Mouse (Mus musculus) C2C12 (cell line): ENCODE data around the gene 4930503B20Rik. TPM values are rescaled to one million over a fixed set of nuclear protein-coding genes. Genes with fewer than 3 reads are reported as not detected.
A peak's percentile ranks its signal among the peaks of the same experiment; 100 is the strongest.

Experiments used
- H3K27me3 ChIP-seq: one replicate; pipeline ENCODE4 v1.6.1; 2011; ENCODE audit not compliant: control insufficient read depth, insufficient read depth, insufficient read length
- H3K36me3 ChIP-seq: one replicate; pipeline ENCODE4 v1.6.1; 2011; ENCODE audit not compliant: control insufficient read depth, insufficient read depth
- H3K4me3 ChIP-seq: one replicate; pipeline ENCODE4 v1.5.1; 2011; ENCODE audit warnings: mild to moderate bottlenecking, control low read depth; ENCODE audit not compliant: poor library complexity, insufficient read depth, severe bottlenecking
- H3K79me2 ChIP-seq: one replicate; pipeline ENCODE4 v1.6.1; 2011; ENCODE audit not compliant: control insufficient read depth, insufficient read depth
- H3K79me3 ChIP-seq: one replicate; pipeline ENCODE4 v1.6.1; 2011; ENCODE audit warnings: low read depth, control low read depth
- H3ac ChIP-seq: one replicate; pipeline ENCODE3; 2011; ENCODE audit warnings: low read depth; ENCODE audit not compliant: control insufficient read depth, insufficient read length
- CEBPB ChIP-seq: IDR thresholded peaks from one replicate; pipeline ENCODE4 v1.6.1; 2011; ENCODE audit warnings: low read depth, mild to moderate bottlenecking, control low read depth, moderate library complexity
- CTCF ChIP-seq: IDR thresholded peaks from one replicate; pipeline ENCODE4 v1.5.1; 2011; ENCODE audit not compliant: control insufficient read depth, insufficient read depth, insufficient read length
- FOSL1 ChIP-seq: IDR thresholded peaks from one replicate; pipeline ENCODE4 v1.8.0; 2011; ENCODE audit warnings: mild to moderate bottlenecking, low read length; ENCODE audit not compliant: poor library complexity, insufficient read depth, severe bottlenecking
- MAX ChIP-seq: IDR thresholded peaks from one replicate; pipeline ENCODE4 v1.6.1; 2011; ENCODE audit warnings: mild to moderate bottlenecking, control low read depth
- MYOD1 ChIP-seq: IDR thresholded peaks from one replicate; pipeline ENCODE4 v1.6.1; 2011; ENCODE audit warnings: low read depth; ENCODE audit not compliant: control insufficient read depth, insufficient read length
- MYOG ChIP-seq: IDR thresholded peaks from one replicate; pipeline ENCODE4 v1.6.1; 2011; ENCODE audit not compliant: control insufficient read depth, insufficient read length; ENCODE audit errors: extremely low read depth
- USF1 ChIP-seq: IDR thresholded peaks from one replicate; pipeline ENCODE4 v1.6.1; 2011; ENCODE audit warnings: low read depth, mild to moderate bottlenecking, control low read depth, moderate library complexity
- polyA plus RNA-seq: library from polyadenylated mRNA; unstranded; fragments of >200 nt; fragmentation: generic; extraction: Trizol; gene quantifications from one replicate; pipeline ENCODE4 v1.2.1, GENCODE M21; 2012; ENCODE audit warnings: missing spikeins

Gene 4930503B20Rik
- polyA plus RNA-seq, 1 experiment, result not detected

DNA sequence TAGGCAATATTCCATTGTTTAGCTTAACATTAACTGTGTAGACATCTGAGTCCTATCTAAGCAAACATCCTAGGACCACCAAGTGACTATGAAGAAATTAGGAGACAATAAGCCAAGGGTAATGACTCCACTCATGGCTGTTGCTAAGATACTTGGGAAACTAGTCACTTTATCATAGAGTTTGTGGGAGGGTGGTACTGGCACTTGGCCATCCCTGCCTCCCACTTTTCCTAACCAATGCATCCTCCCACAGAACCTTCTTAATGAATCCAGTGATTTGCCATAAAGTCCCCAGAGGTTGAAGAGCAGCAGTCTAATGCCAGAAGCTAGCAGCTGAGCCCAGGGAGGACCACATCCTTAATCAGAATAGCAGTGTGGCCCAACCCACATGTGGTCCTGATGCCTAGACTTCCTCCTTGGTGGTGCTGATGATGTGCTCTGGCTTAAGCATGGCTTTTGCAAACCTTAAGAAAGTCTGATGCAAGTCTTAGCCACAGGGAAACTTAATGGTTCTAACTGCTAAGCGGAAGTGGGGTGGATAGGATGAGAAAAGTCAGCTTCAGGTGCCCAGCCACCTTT lies 7.0 kb upstream of the 4930503B20Rik start:
- H3K79me2 ChIP-seq, result no peaks in the 10 kb centered on the region
- no peak overlapping the region for H3ac ChIP-seq
- no peaks in the 10 kb centered on the region for H3K36me3 ChIP-seq
- no peaks in the 10 kb centered on the region for H3K27me3 ChIP-seq
- no peaks in the 10 kb centered on the region for H3K79me3 ChIP-seq
- TF ChIP-seq USF1, result no peak
- TF ChIP-seq MYOG, result no peak
- TF ChIP-seq CTCF, result no peak
- TF ChIP-seq MYOD1, result no peak
- no peak for TF ChIP-seq CEBPB
- TF ChIP-seq MAX, result no peak
- TF ChIP-seq FOSL1, result no peak
- no peak overlapping the region for H3K4me3 ChIP-seq

DNA sequence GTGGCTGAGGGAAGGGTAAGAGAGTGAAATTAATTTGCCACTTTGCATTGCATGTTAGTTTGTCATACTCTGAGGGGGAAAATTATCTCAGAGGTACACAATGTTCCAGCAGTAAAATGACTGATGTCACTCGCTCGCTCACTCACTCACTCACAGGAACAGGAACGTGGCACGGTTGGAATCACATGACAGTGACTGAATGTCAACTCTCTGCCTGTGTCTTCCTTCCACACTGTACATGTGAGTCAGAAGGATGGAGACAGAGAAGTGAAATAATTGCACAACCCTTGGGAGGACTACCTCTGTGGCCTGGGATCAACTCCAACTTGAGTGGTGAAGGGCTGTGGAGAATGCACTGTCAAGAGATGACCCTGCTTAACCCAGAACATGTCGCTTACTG lies 6.3 kb upstream of the 4930503B20Rik start:
- Histone ChIP-seq H3K79me3 (no peaks in the 10 kb centered on the region), H3K79me2 (no peaks in the 10 kb centered on the region), H3K4me3 (no peak overlapping the region), H3K36me3 (no peaks in the 10 kb centered on the region), H3ac (no peak overlapping the region), H3K27me3 (no peaks in the 10 kb centered on the region)
- TF ChIP-seq CEBPB (peak; percentile 59), MYOD1 (no peak)

DNA sequence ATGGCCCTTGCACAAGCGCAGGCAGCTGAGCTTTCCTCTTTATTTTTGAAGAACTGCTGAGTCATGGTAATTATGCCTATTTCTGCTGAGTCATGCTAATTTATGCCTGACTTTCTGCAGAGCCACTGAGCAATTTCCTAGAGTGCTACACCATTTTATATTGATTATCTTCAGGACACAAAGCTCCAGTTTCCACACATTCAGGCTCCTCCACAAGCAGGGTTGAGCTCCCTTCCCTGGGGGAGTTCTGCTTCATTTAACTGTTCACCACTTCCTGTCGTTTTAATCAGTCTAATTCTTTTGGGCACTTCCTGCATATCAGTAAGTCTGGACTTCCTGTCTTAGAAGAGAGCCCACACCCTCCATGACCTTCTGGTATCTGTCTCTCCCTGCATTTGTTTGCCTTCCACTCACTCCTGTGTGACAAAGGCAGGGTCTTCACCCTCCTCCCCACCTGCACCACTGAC lies 4.0 kb upstream of the 4930503B20Rik start:
- no peak for TF ChIP-seq CTCF
- TF ChIP-seq FOSL1, result no peak
- no peak for TF ChIP-seq MYOG
- no peak for TF ChIP-seq MYOD1
- TF ChIP-seq MAX, result no peak
- no peak for TF ChIP-seq USF1
- TF ChIP-seq CEBPB, result no peak
- Histone ChIP-seq H3ac (no peak overlapping the region), H3K27me3 (no peaks in the 10 kb centered on the region), H3K36me3 (no peaks in the 10 kb centered on the region), H3K79me3 (no peaks in the 10 kb centered on the region), H3K4me3 (no peak overlapping the region), H3K79me2 (no peaks in the 10 kb centered on the region)

DNA sequence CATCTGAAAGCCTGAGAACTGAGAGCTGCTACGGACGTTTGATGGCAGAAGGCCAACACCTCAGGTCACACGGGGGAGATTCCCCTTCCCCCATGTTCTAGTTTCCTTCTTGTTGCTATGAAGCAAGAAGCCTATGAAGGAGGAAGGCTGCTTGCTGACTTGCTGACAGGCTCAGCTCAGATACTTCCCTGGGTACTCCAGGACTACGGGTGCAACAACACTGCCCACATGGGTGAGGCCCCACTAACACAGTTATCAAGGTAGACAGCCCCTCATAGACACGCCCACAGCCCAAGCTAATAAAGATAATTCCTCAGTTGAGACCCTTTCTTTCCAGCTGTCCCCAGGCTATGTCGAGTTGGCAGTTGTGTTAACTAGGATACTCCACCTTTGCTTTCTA lies 2.6 kb upstream of the 4930503B20Rik start:
- no peaks in the 10 kb centered on the region for H3K36me3 ChIP-seq
- H3ac ChIP-seq, result no peak overlapping the region
- H3K4me3 ChIP-seq, result no peak overlapping the region
- TF ChIP-seq CEBPB (no peak), CTCF (no peak), USF1 (no peak), MAX (no peak), FOSL1 (no peak), MYOG (no peak), MYOD1 (no peak)
- no peaks in the 10 kb centered on the region for H3K79me2 ChIP-seq
- H3K79me3 ChIP-seq, result no peaks in the 10 kb centered on the region
- no peaks in the 10 kb centered on the region for H3K27me3 ChIP-seq

DNA sequence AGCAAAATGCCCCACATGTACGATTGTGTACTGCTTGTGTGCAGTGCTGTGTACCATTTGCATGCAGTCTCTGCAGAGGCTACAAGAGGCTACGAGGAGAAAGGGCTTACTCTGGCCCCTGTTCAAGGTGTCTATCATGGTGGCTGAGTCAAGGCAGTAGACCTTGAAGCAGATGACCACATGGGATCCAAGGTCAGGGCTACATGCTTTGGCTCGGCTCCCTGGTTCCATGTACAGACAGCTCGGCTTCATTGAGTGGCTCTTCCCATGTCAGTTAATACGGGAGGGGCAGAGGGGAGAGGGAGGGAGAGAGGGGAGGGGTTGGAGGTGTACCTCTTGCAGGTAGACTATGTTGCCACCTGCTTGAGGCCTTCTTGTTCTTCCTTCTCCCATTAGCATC lies 1.3 kb upstream of the 4930503B20Rik start:
- Histone ChIP-seq H3K79me2 (no peaks in the 10 kb centered on the region), H3K79me3 (no peaks in the 10 kb centered on the region), H3K27me3 (no peaks in the 10 kb centered on the region), H3ac (no peak overlapping the region), H3K4me3 (no peak overlapping the region), H3K36me3 (no peaks in the 10 kb centered on the region)
- TF ChIP-seq USF1 (no peak), CTCF (no peak), CEBPB (no peak), MYOG (no peak), FOSL1 (no peak), MYOD1 (no peak), MAX (no peak)

DNA sequence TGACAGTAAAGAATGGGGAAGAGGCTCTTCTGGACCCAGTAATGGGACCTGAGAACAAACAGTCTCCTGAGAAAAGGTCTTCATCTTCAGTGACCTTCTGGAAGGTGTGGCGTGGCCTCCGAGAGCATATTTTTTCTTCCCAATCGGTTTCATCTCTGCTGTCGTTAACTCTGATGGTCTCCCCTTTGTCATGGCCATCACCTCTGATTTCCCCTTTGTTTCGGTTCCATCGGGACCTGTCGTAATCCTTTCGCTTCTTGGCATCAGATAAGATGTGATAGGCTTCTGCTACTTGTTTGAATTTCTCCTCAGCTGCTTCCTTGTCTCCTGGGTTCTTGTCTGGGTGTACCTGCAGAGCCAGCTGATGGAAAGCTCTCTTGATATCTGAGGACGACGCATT lies 401 bp downstream of the 4930503B20Rik start:
- TF ChIP-seq FOSL1 (no peak), CTCF (no peak), CEBPB (no peak), MYOD1 (no peak), MYOG (no peak), USF1 (no peak), MAX (no peak)
- no peaks in the 10 kb centered on the region for H3K36me3 ChIP-seq
- H3K79me2 ChIP-seq, result no peaks in the 10 kb centered on the region
- no peak overlapping the region for H3ac ChIP-seq
- no peaks in the 10 kb centered on the region for H3K27me3 ChIP-seq
- H3K79me3 ChIP-seq, result no peaks in the 10 kb centered on the region
- H3K4me3 ChIP-seq, result no peak overlapping the region
